Mouse (Mus musculus) forebrain, embryonic 12.5 days (tissue): ENCODE data around the gene Faim2. TPM values are rescaled to one million over a fixed set of nuclear protein-coding genes. Genes with fewer than 3 reads are reported as not detected.

ENCODE experiments used
- ATAC-seq: fragments of 200-750 bp; cut with Nextera tagmentation; 2 replicates; pipeline ENCODE4 v1.8.0; 2017; ENCODE audit warnings: moderate TSS enrichment; ENCODE audit not compliant: low FRiP score
- H3K27ac ChIP-seq: fragments of 300-500 bp; sonication (generic); 2 replicates; pipeline ENCODE4 v1.5.1; 2016; ENCODE audit warnings: mild to moderate bottlenecking
- H3K27me3 ChIP-seq: fragments of 300-500 bp; sonication (generic); 2 replicates; pipeline ENCODE4 v1.6.1; 2016; ENCODE audit warnings: mild to moderate bottlenecking
- H3K36me3 ChIP-seq: fragments of 300-500 bp; sonication (generic); replicated peaks from 2 replicates; pipeline ENCODE4 v1.6.1; 2016; ENCODE audit warnings: mild to moderate bottlenecking
- H3K4me1 ChIP-seq: fragments of 300-500 bp; sonication (generic); 2 replicates; pipeline ENCODE4 v1.6.1; 2016
- H3K4me2 ChIP-seq: fragments of 300-500 bp; sonication (generic); 2 replicates; pipeline ENCODE4 v1.6.1; 2016; ENCODE audit warnings: mild to moderate bottlenecking, moderate library complexity
- H3K4me3 ChIP-seq: fragments of 300-500 bp; sonication (generic); replicated peaks from 2 replicates; pipeline ENCODE4 v1.5.1; 2016; ENCODE audit warnings: mild to moderate bottlenecking
- H3K9ac ChIP-seq: fragments of 300-500 bp; sonication (generic); 2 replicates; pipeline ENCODE4 v1.6.1; 2016; ENCODE audit warnings: mild to moderate bottlenecking
- H3K9me3 ChIP-seq: fragments of 300-500 bp; sonication (generic); 2 replicates; pipeline ENCODE4 v1.6.1; 2016
- WGBS: fragments of 180-500 bp; shearing (Covaris S2); methylation state at CpG from one replicate; pipeline ENCODE4 v1.1.7; 2016; 5-methylcytosine and 5-hydroxymethylcytosine counted together
- polyA plus RNA-seq: library from polyadenylated mRNA; unstranded; fragments of >200 nt; fragmentation: Nextera tagmentation; extraction: Ambion mirVana; gene quantifications from 2 replicates; pipeline ENCODE4 v1.2.1, GENCODE M21; 2016

The Faim2 gene
- polyA plus RNA-seq, 1 experiment from 2014 or later: 1.6 TPM

DNA sequence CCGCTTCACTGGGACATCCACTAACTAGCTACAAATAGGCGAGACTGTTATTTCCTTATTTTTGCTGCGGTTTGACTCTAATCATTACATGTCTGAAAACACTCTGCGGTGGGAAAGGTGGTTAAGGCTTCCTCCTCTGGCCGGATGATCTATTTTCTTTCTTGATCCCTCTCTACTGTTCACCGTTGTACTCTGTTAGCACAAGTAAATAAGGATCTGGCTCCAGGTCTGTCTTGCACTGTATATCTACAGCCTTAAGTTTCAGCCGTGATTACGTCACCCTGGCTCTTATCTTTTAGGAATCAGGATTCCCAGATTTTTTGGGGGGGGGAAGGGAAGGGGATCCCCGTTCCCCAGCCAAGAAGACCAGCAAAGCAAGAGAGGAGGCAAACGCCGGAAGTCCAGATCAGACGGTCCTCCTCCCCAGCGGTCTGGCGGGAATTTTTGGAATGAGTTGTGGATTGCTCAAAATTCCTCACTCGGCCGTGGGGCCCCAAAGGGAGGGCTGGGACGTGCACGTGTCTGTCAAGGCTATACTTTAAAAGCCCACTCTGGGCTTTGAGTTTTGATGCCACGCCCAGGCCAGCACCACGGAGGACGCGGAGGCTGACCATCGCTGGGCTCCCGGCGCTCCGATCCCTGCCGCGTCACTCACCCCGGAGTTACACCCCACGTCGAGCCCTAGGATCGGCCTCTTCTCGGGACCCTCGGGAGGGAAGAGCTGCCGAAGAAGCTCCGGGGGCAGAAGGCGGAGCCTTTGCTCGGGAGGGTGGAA is 54.0 kb downstream of the Faim2 start:
- H3K9me3 ChIP-seq: no peaks in the 10 kb centered on the region
- H3K4me3 ChIP-seq: peak overlapping the region; percentile 64
- ATAC-seq: peak; percentile 86
- peaks cover 7% of the 10 kb centered on the region; the same call in 1 of the 2 replicates for H3K27me3 ChIP-seq
- peak overlapping the region; percentile 65 for H3K4me2 ChIP-seq
- peaks cover 17% of the 10 kb centered on the region for H3K36me3 ChIP-seq
- peak overlapping the region; percentile 71 for H3K9ac ChIP-seq
- WGBS: 7% methylated on average over 38 of the region's 38 CpGs
- H3K27ac ChIP-seq: peak overlapping the region; percentile 82
- H3K4me1 ChIP-seq: peaks cover 9% of the 10 kb centered on the region

DNA sequence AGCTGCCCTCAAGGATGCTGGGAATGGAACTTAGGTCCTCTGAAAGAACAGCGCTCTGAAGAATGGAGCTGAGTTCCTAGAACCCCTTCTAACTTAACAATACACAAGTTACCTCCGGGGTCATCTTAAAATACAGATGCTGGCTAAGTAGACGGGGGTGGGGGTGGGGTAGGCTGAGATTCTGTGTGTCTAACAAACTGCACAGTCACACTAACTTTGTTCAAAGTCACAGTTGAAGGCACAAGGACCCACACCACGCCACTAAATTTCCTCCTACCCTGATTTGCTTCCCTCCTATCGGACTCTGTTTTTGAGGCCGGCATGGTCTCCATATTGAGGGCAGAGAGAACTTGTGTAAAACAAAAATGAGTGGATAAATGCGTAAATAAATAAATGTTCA is 55.0 kb downstream of the Faim2 start:
- H3K4me1 ChIP-seq: peaks cover 9% of the 10 kb centered on the region
- H3K4me3 ChIP-seq: no peak overlapping the region
- H3K27ac ChIP-seq: no peak overlapping the region
- peaks cover 24% of the 10 kb centered on the region for H3K36me3 ChIP-seq
- no peak overlapping the region for H3K9ac ChIP-seq
- no peaks in the 10 kb centered on the region for H3K9me3 ChIP-seq
- WGBS: 90% methylated on average over 7 of the region's 7 CpGs
- peaks cover 7% of the 10 kb centered on the region; the same call in 1 of the 2 replicates for H3K27me3 ChIP-seq
- H3K4me2 ChIP-seq: no peak overlapping the region
- no peak for ATAC-seq

- no peak for ATAC-seq
- Histone ChIP-seq H3K27ac (no peak overlapping the region), H3K4me2 (no peak overlapping the region), H3K27me3 (peaks cover 6% of the 10 kb centered on the region; the same call in 1 of the 2 replicates), H3K9me3 (no peaks in the 10 kb centered on the region), H3K9ac (no peak overlapping the region), H3K36me3 (peaks cover 24% of the 10 kb centered on the region), H3K4me3 (no peak overlapping the region), H3K4me1 (peaks cover 9% of the 10 kb centered on the region)
- WGBS: 79% methylated on average over 14 of the region's 14 CpGs
Observed at GRCm38 (mm10) chr15:99471677-99472063, 56.3 kb downstream of the Faim2 start.

GRCm38 (mm10) chr15:99470971-99471676 is 56.8 kb downstream of the Faim2 start:
- no peak overlapping the region for H3K27ac ChIP-seq
- ATAC-seq: no peak
- 0 out of 2 replicates have a peak, but pooled peaks cover 4% of the 10 kb centered on the region for H3K27me3 ChIP-seq
- H3K9ac ChIP-seq: no peak overlapping the region
- H3K4me1 ChIP-seq: peaks cover 9% of the 10 kb centered on the region
- H3K4me3 ChIP-seq: no peak overlapping the region
- H3K4me2 ChIP-seq: peak overlapping the region; percentile 17; the same call in 1 of the 2 replicates
- 66% methylated on average over 17 of the region's 17 CpGs for WGBS
- H3K9me3 ChIP-seq: no peaks in the 10 kb centered on the region
- H3K36me3 ChIP-seq: peaks cover 24% of the 10 kb centered on the region

DNA sequence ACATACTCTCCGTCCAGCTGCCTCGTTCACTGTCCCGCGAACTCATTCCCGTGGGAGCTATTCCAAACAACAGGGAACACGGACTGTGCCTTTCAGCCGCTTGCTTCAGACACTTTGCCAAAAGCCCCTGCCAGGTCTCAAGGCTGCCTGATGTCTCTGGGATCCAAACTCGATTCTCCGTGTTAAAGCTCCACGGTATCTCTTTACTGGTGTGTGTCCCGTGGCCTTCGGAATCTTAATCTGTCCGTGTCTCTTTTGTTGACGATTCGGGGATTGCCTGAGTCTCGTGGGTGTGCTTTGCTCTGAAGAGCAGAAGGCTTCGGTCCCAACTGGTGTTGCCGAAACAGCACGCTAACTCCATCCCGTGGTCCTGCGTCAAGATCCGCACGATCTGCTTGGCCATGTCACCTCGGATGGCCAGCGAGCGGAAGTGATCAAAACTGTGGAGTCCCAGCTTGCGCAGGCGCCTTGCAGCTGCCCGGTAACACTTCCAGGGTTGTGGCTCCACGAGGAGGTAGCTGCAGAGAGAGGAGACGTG is 57.7 kb downstream of the Faim2 start:
- Histone ChIP-seq H3K9ac (no peak overlapping the region), H3K4me2 (no peak overlapping the region), H3K36me3 (peaks cover 24% of the 10 kb centered on the region), H3K4me3 (no peak overlapping the region), H3K27me3 (no peaks in the 10 kb centered on the region), H3K9me3 (no peaks in the 10 kb centered on the region), H3K4me1 (peaks cover 9% of the 10 kb centered on the region), H3K27ac (no peak overlapping the region)
- ATAC-seq: no peak
- WGBS: 93% methylated on average over 31 of the region's 31 CpGs

DNA sequence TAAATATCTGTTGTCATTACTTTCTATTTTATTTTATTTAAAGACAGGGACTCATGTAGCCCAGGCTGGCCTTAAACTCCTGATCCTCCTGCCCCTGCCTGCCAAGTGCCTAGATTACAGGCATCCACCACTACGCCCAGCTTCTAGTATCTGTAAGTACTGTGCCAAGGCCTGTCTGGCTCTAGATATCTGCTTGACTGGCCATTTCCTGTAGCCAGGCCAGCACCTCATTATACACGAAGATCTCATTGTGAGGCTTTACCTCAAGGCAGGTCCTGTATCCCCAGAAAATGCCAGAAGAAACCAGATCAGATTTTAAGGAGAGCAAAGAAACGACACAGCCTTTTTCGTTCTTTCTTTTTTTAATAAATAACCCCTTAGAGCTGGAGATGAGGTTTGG is 58.2 kb downstream of the Faim2 start:
- ATAC-seq: no peak
- H3K4me3 ChIP-seq: no peak overlapping the region
- no peak overlapping the region for H3K9ac ChIP-seq
- no peak overlapping the region for H3K4me2 ChIP-seq
- H3K36me3 ChIP-seq: peaks cover 24% of the 10 kb centered on the region
- H3K27me3 ChIP-seq: no peaks in the 10 kb centered on the region
- peaks cover 6% of the 10 kb centered on the region for H3K4me1 ChIP-seq
- H3K27ac ChIP-seq: no peak overlapping the region
- H3K9me3 ChIP-seq: no peaks in the 10 kb centered on the region
- 95% methylated on average over 4 of the region's 4 CpGs for WGBS

- Histone ChIP-seq H3K36me3 (peaks cover 24% of the 10 kb centered on the region), H3K27me3 (no peaks in the 10 kb centered on the region), H3K9me3 (no peaks in the 10 kb centered on the region), H3K4me2 (no peak overlapping the region), H3K9ac (no peak overlapping the region), H3K4me1 (peaks cover 6% of the 10 kb centered on the region), H3K27ac (no peak overlapping the region), H3K4me3 (no peak overlapping the region)
- ATAC-seq: no peak
- WGBS: 45% methylated on average over 3 of the region's 3 CpGs
Observed at GRCm38 (mm10) chr15:99469067-99469466, 58.9 kb downstream of the Faim2 start.

DNA sequence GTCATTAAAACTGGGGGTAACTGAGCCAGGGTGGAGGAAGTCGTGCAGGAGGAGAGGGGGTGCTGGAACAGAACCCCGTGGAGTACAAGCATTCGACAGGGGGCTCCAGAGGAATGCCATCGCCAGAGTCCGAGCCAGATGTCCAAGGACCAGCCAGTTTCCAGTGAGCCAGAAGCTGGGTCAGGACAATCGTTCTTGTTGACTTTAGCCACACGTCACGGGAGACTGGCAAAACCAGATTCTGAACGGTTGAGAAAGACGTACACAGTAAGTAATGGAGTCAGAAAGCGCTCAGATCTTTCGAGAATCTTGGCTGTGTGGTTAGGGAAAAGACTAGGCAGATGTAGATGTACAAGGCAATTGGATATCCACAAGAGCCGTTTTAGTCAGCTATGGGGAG is 64.8 kb downstream of the Faim2 start:
- 80% methylated on average over 13 of the region's 13 CpGs for WGBS
- no peak for ATAC-seq

GRCm38 (mm10) chr15:99457606-99458401 is 70.2 kb downstream of the Faim2 start, which contains the start of gene Nckap5l:
TSS of gene Nckap5l (minus strand) at chr15:99457748.
- peak; percentile 96 for ATAC-seq
- Histone ChIP-seq H3K9ac (peak within 1 kb of the TSS; percentile 76), H3K27ac (peak within 1 kb of the TSS; percentile 89), H3K9me3 (no peaks in the 10 kb centered on the region), H3K4me1 (peaks cover 48% of the 10 kb centered on the region), H3K4me3 (peak within 1 kb of the TSS; percentile 84), H3K27me3 (no peaks in the 10 kb centered on the region), H3K4me2 (peak within 1 kb of the TSS; percentile 67), H3K36me3 (no peaks in the 10 kb centered on the region)
- under 1% methylated on average over 40 of the region's 45 CpGs for WGBS

More for the DNA sequence above, 64.8 kb downstream of the Faim2 start:
- H3K27ac ChIP-seq: no peak overlapping the region
- no peak overlapping the region for H3K9ac ChIP-seq
- no peak overlapping the region for H3K4me3 ChIP-seq
- no peaks in the 10 kb centered on the region for H3K9me3 ChIP-seq
- peaks cover 6% of the 10 kb centered on the region for H3K4me1 ChIP-seq
- no peaks in the 10 kb centered on the region for H3K36me3 ChIP-seq
- no peaks in the 10 kb centered on the region for H3K27me3 ChIP-seq
- no peak overlapping the region for H3K4me2 ChIP-seq

DNA sequence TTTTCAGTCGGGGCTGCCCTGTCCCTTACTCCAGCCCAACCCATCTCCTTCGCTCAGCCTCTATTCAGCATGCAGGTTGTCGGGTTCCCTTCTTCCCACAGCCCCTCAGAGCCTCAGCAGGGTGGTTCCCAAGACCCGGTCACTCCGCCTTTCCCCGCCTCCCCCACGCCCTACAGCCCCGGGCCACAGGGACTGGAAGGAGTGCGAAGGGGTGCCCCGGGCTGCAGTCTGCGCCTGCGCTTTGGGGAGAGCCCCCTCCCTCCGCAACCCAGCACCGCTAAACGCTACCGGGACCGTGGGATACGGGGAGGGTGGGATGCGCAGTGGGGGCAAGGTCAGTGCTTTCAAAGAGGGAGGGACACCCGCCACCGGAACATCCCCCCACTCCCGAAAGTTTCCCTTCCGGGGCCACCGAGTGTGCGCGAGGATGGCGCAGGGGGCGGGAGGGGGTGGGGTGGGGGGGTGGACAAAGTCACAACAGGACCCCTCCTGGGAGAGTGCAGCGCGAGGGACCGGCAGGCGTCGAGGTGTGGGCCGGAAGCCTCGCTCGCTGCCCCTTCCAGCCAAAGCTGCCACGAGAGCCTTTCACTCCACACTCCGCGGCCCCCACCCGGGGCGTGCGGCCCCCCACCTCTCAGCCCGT is 70.9 kb downstream of the Faim2 start:
- Histone ChIP-seq H3K27me3 (no peaks in the 10 kb centered on the region), H3K9ac (peak overlapping the region; percentile 76), H3K4me3 (peak overlapping the region; percentile 84), H3K27ac (peak overlapping the region; percentile 89), H3K9me3 (no peaks in the 10 kb centered on the region), H3K4me1 (peaks cover 51% of the 10 kb centered on the region), H3K4me2 (peak overlapping the region; percentile 67), H3K36me3 (0 out of 2 replicates have a peak, but pooled peaks cover 4% of the 10 kb centered on the region)
- WGBS: under 1% methylated on average over 38 of the region's 43 CpGs
- ATAC-seq: peak; percentile 78

DNA sequence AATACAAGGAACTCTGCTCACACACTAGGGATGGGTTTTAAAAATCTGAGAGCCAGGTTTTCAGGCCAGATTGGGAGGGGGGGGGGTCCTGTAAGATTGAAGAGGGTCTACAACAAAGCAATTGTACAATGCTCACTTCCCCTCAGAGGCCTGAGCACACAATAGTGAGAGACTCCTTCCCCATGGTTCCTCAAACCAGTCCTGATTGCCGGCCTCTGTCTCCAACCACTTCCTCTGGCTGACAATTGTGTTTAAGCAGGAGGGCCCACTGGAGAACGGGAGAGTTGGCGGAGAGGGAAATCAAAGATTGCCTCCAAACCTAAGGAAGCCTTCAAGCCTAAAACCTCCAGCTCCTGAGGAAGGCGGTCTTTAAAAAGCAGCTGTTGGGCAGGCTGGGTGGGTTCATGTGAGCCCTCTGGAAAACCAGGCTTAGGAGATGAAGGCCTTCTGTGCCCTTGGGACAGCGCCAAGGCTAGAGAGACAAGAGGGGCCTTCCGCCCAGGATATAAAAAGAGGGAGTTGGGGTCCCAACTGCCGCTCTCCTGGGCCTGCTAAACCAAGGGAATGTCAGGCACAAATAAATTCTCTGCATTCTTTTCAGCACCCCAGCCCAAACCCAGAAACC is 71.5 kb downstream of the Faim2 start:
- Histone ChIP-seq H3K4me1 (peaks cover 51% of the 10 kb centered on the region), H3K27ac (peak overlapping the region; percentile 89), H3K27me3 (no peaks in the 10 kb centered on the region), H3K4me2 (peak overlapping the region; percentile 67), H3K36me3 (0 out of 2 replicates have a peak, but pooled peaks cover 4% of the 10 kb centered on the region), H3K9ac (peak overlapping the region; percentile 76), H3K9me3 (no peaks in the 10 kb centered on the region), H3K4me3 (peak overlapping the region; percentile 84)
- WGBS: 14% methylated on average over 7 of the region's 7 CpGs
- 0 out of 2 replicates have a peak, but pooled peaks have one; percentile 3 for ATAC-seq
